Mouse (Mus musculus): ENCODE measurements around the gene Whrn. TPM values are rescaled to one million over a fixed set of nuclear protein-coding genes. Genes with fewer than 3 reads are reported as not detected.

Gene Whrn
- polyA plus RNA-seq, 1 experiment from 2014 or later, result 1.9 TPM

DNA sequence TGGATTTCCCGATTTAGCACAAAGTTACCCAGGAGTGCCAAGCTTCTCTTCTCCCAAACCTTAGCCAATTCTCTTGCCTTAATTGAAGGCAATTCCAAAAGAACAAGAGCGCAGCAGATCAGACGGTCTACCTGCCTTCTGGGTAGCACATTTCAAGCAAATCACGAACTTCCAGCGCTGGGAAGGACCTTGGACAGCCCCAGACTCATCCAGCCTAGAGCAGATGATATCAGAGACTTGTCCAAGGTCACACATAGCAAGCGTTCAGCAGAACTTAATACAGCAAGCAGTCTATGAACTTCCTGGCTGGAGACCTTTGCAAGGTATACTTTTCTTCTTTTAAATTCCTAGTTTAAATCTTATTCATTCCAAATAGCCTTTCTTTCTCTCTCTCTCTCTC, 4.3 kb downstream of the Whrn start:
- Histone ChIP-seq H3K9ac (no peak overlapping the region), H3K27ac (no peak overlapping the region), H3K27me3 (peaks cover 18% of the 10 kb centered on the region), H3K4me2 (no peak overlapping the region), H3K36me3 (no peaks in the 10 kb centered on the region), H3K4me3 (no peak overlapping the region), H3K9me3 (replicated peaks) (no peaks in the 10 kb centered on the region), H3K4me1 (replicated peaks) (peaks cover 22% of the 10 kb centered on the region)
- WGBS, result 66% methylated on average over 6 of the region's 6 CpGs
- no peak for ATAC-seq (replicated peaks; ENCODE audit: insufficient number of reproducible peaks, insufficient read depth, low FRiP score, low read depth)

DNA sequence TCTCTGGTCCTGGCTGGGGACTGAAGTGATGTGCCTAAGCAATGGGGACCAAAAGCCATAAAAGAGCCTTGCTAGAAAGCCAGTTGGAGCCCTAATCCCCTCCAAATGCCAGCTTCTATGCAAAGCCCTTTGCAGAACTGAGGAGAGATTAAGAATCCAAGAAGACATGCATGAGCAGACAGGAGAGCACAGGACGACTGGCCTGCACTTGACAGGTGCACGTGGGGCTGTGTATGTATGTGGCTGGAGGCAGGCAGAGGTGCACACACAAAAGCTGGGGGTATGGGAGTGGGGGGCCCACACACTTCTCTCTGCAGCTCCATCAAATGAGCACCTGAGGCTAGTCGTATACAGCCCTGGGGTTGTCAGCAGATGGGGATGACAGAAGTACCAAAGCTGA, 5.6 kb downstream of the Whrn start:
- 72% methylated on average over 3 of the region's 3 CpGs for WGBS
- Histone ChIP-seq H3K27me3 (peaks cover 11% of the 10 kb centered on the region), H3K4me1 (replicated peaks) (peaks cover 10% of the 10 kb centered on the region), H3K27ac (no peak overlapping the region), H3K4me3 (no peak overlapping the region), H3K9me3 (replicated peaks) (no peaks in the 10 kb centered on the region), H3K4me2 (no peak overlapping the region), H3K9ac (no peak overlapping the region), H3K36me3 (no peaks in the 10 kb centered on the region)
- ATAC-seq (replicated peaks; ENCODE audit: insufficient number of reproducible peaks, insufficient read depth, low FRiP score, low read depth), result no peak

DNA sequence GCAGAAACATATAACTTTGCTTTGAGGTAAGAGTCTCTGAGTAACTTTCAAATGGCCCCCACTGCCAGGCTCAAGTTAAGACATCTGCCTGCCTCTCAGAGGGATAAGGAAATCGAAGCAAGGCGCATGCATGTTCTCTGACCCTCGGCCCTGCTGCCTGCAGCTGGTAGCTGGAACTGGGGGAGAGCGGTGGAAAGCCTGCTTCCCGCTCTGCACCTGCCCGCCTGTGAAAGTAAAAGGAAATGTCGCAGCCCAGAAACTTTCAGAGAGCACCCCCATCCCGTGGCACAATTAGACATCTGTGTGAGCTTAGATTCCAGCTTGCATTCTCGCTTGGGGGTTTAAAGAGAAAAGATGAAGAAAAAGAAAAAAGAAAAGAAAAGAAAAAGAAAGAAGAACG, 6.1 kb downstream of the Whrn start:
- Histone ChIP-seq H3K9ac (no peak overlapping the region), H3K9me3 (replicated peaks) (no peaks in the 10 kb centered on the region), H3K27ac (no peak overlapping the region), H3K36me3 (no peaks in the 10 kb centered on the region), H3K27me3 (peaks cover 6% of the 10 kb centered on the region), H3K4me3 (no peak overlapping the region), H3K4me2 (no peak overlapping the region), H3K4me1 (replicated peaks) (peaks cover 6% of the 10 kb centered on the region)
- ATAC-seq (replicated peaks; ENCODE audit: insufficient number of reproducible peaks, insufficient read depth, low FRiP score, low read depth), result no peak
- 80% methylated on average over 10 of the region's 10 CpGs for WGBS

DNA sequence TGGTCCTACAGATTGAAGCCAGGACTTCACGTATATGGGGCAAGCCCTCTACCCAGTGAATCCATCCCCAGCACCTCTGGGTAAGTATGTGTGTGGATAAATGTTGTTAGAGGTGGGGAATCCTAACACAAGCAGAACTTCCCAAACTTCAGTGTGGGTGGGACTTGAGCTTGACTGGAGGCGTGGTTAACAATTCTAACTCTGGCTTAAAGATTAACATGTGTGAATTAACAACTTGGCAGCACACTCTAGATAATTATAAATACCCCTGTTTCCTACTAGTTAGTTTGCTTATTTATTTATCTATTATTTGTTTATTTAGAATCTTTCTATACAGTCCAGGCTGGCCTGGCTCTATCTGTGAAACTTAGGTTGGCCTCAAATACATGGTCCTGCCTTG, 7.9 kb downstream of the Whrn start:
- no peaks in the 10 kb centered on the region for H3K36me3 ChIP-seq
- no peaks in the 10 kb centered on the region for H3K4me1 ChIP-seq (replicated peaks)
- H3K27ac ChIP-seq, result no peak overlapping the region
- WGBS, result 84% methylated on average over 2 of the region's 2 CpGs
- no peak overlapping the region for H3K9ac ChIP-seq
- H3K4me2 ChIP-seq, result no peak overlapping the region
- no peaks in the 10 kb centered on the region for H3K9me3 ChIP-seq (replicated peaks)
- ATAC-seq (replicated peaks; ENCODE audit: insufficient number of reproducible peaks, insufficient read depth, low FRiP score, low read depth), result no peak
- H3K4me3 ChIP-seq, result no peak overlapping the region
- no peaks in the 10 kb centered on the region; the same call in 1 of the 2 replicates for H3K27me3 ChIP-seq

DNA sequence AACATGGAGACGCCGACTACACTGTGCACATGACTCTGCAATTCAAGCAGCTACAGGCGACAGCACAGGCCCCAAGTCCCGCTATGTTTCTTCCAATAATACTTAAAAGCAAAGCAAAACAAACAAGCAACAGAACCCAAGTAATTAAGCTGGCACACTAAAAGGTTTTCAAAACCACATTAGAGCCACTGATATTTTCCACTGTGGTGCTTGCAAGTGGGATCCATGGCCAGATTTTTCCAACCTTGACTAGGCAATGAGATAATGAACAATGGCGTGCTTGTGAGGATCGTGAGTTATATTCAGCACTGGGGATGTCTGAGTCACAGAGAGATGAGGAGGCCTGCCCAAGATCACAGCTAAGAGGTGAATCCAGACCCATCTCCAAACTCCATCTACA, 8.5 kb downstream of the Whrn start:
- H3K4me3 ChIP-seq, result no peak overlapping the region
- H3K4me1 ChIP-seq (replicated peaks), result no peaks in the 10 kb centered on the region
- no peak overlapping the region for H3K9ac ChIP-seq
- H3K36me3 ChIP-seq, result no peaks in the 10 kb centered on the region
- no peak overlapping the region for H3K27ac ChIP-seq
- no peak overlapping the region for H3K4me2 ChIP-seq
- no peaks in the 10 kb centered on the region for H3K9me3 ChIP-seq (replicated peaks)
- H3K27me3 ChIP-seq, result no peaks in the 10 kb centered on the region
- 77% methylated on average over 6 of the region's 6 CpGs for WGBS
- no peak for ATAC-seq (replicated peaks; ENCODE audit: insufficient number of reproducible peaks, insufficient read depth, low FRiP score, low read depth)

DNA sequence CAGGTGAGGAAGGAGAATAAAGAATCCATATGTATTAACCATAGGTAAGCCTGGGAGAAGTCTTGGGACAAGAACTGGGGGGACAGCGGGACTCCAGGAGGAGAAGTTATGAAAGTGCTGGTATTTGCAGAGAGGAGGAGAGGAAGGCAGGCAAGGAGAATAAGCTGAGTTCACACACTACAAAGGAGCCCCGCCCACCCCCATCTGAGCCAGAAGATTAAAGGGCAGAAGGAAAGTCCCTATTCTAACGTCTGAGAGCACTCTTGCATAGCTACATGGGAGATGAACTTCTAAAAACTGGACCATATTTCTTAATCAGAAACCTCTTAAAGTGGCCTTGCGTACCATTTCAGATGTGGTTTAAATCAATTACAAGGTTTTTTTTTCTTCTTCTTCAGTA, 9.3 kb downstream of the Whrn start:
- Histone ChIP-seq H3K4me3 (no peak overlapping the region), H3K27ac (no peak overlapping the region), H3K36me3 (no peaks in the 10 kb centered on the region), H3K27me3 (no peaks in the 10 kb centered on the region), H3K9me3 (replicated peaks) (no peaks in the 10 kb centered on the region), H3K4me2 (no peak overlapping the region), H3K9ac (no peak overlapping the region), H3K4me1 (replicated peaks) (no peaks in the 10 kb centered on the region)
- ATAC-seq (replicated peaks; ENCODE audit: insufficient number of reproducible peaks, insufficient read depth, low FRiP score, low read depth), result no peak
- WGBS, result 53% methylated on average over 4 of the region's 4 CpGs

DNA sequence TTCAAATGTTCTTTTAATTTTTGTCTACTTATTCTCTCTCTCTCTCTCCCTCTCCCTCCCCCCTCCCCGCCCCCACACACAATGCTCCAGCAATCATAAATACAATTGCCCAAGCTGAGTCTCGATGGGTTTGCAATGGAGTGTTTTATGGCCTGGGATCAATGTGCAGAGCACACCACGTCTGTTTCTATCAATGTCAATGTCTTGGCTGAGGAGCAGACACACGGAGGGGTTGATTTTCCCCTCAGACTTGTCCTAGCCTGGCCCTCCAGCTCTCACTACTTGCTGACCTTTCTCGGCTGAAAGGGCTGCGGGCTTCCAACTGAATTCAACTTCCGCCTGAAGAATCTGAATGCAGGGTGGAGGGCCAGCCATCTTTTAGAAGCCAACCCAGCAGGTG, 12.1 kb downstream of the Whrn start:
- no peaks in the 10 kb centered on the region for H3K27me3 ChIP-seq

DNA sequence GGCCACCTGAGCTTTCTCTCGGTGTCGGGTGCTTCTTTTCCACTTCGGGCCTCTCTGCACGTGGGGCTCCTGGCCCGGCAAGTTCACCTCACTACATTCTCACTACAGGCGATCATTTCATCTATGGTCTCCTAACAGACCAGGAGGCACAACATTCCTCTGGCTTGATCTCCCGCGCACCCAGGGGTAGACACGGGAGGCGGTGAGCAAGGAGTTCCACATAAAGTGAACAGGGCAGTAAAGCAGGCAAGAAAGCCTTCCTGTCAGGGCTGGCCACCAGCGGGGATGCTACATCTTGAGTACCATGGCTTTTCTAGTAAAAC, 15.0 kb downstream of the Whrn start:
- Histone ChIP-seq H3K9ac (no peak overlapping the region), H3K4me3 (no peak overlapping the region), H3K4me2 (no peak overlapping the region), H3K9me3 (replicated peaks) (no peaks in the 10 kb centered on the region), H3K27ac (no peak overlapping the region), H3K36me3 (no peaks in the 10 kb centered on the region), H3K4me1 (replicated peaks) (peaks cover 5% of the 10 kb centered on the region), H3K27me3 (no peaks in the 10 kb centered on the region)
- no peak for ATAC-seq (replicated peaks; ENCODE audit: insufficient number of reproducible peaks, insufficient read depth, low FRiP score, low read depth)
- WGBS, result 50% methylated on average over 11 of the region's 11 CpGs

More for the DNA sequence above, 12.1 kb downstream of the Whrn start:
- Histone ChIP-seq H3K27ac (no peak overlapping the region), H3K4me2 (no peak overlapping the region), H3K9me3 (replicated peaks) (no peaks in the 10 kb centered on the region), H3K9ac (no peak overlapping the region), H3K4me1 (replicated peaks) (peaks cover 5% of the 10 kb centered on the region), H3K36me3 (no peaks in the 10 kb centered on the region), H3K4me3 (no peak overlapping the region)
- ATAC-seq (replicated peaks; ENCODE audit: insufficient number of reproducible peaks, insufficient read depth, low FRiP score, low read depth), result no peak
- 71% methylated on average over 7 of the region's 7 CpGs for WGBS

DNA sequence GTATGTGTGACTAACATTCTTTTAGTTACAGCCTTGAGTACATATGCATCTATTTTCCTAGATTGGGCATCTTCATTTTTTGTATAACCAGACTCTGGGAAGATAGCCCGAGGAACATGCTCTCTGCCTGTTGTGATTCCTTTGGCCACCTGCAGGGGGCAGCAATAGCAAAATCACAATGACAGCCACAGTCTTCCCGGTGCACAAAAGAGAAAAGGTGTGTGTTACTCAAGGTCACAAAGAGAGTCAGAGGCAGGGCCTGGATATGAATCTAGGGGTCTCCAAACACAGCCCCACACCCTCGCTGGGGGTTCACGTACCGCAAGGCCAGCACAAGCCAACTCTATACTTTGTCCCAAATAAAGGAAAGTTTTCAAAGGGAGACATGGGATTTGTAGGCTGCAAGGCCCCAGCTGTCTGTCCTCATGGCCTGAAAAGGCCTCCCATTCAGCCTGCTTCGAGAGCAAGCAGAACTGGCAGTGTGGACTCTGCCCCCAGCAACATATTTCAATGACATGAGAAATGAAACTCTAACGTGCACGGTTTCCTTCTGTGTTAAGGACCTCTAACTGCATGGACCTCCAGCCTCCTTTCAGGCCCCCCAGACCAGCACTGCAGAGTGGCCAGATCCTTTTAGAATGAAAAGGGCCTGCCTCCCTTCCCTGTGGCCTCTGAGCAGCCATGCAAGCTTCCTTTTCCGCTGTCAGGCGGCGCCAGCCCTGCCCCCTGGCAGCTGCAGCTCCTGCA, 15.5 kb downstream of the Whrn start:
- H3K4me1 ChIP-seq (replicated peaks), result peaks cover 5% of the 10 kb centered on the region
- no peak overlapping the region for H3K9ac ChIP-seq
- H3K27ac ChIP-seq, result no peak overlapping the region
- H3K4me3 ChIP-seq, result no peak overlapping the region
- H3K9me3 ChIP-seq (replicated peaks), result no peaks in the 10 kb centered on the region
- no peak for ATAC-seq (replicated peaks; ENCODE audit: insufficient number of reproducible peaks, insufficient read depth, low FRiP score, low read depth)
- WGBS, result 44% methylated on average over 11 of the region's 11 CpGs
- no peak overlapping the region for H3K4me2 ChIP-seq
- no peaks in the 10 kb centered on the region for H3K36me3 ChIP-seq
- no peaks in the 10 kb centered on the region for H3K27me3 ChIP-seq

DNA sequence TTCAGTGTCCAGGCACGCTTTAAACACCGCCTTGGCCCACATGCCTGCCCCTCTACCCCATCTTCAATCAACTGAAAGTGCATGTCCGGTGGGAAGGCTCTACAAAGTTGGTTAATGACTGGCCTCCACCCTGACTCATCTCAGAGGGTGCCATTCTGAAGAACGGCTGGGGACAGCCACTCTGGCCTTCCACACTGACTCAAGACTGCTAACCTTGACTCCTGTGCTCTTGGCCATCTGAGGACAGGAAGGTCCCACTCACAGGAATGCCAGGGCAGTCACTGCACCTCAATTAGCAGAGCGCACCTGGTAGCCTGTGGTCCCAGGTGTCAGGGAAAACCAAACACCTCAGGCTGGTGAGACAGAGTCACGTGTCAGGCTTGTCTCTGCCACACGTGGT, 17.8 kb downstream of the Whrn start:
- WGBS, result 76% methylated on average over 7 of the region's 7 CpGs
- H3K27ac ChIP-seq, result no peak overlapping the region

DNA sequence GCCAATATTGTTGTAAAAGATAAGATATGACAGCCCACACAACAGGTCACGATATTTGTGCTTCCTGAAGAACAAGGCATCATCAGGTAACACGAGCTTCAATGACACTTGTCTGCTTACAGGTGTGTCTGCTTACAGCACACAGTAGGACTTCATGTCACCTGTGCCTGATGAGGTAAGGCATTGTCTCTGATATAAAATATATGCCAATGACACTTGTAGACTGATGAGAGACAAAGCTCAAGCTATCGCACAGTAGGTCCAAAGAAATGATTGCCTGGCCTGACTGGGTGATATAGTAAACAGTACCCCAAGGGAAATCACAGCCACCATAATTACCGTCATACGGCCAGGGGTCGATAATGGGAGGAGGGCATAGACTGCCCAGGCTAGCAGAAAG, 18.9 kb downstream of the Whrn start:
- no peaks in the 10 kb centered on the region for H3K27me3 ChIP-seq
- H3K4me2 ChIP-seq, result no peak overlapping the region
- H3K36me3 ChIP-seq, result no peaks in the 10 kb centered on the region
- H3K9me3 ChIP-seq (replicated peaks), result no peaks in the 10 kb centered on the region
- ATAC-seq (replicated peaks; ENCODE audit: insufficient number of reproducible peaks, insufficient read depth, low FRiP score, low read depth), result no peak
- peaks cover 5% of the 10 kb centered on the region for H3K4me1 ChIP-seq (replicated peaks)
- 81% methylated on average over 6 of the region's 6 CpGs for WGBS
- no peak overlapping the region for H3K27ac ChIP-seq
- no peak overlapping the region for H3K4me3 ChIP-seq
- H3K9ac ChIP-seq, result no peak overlapping the region

More for the DNA sequence above, 17.8 kb downstream of the Whrn start:
- Histone ChIP-seq H3K9ac (no peak overlapping the region), H3K4me3 (no peak overlapping the region), H3K4me1 (replicated peaks) (peaks cover 5% of the 10 kb centered on the region), H3K9me3 (replicated peaks) (no peaks in the 10 kb centered on the region), H3K27me3 (no peaks in the 10 kb centered on the region), H3K4me2 (no peak overlapping the region), H3K36me3 (no peaks in the 10 kb centered on the region)
- no peak for ATAC-seq (replicated peaks; ENCODE audit: insufficient number of reproducible peaks, insufficient read depth, low FRiP score, low read depth)

DNA sequence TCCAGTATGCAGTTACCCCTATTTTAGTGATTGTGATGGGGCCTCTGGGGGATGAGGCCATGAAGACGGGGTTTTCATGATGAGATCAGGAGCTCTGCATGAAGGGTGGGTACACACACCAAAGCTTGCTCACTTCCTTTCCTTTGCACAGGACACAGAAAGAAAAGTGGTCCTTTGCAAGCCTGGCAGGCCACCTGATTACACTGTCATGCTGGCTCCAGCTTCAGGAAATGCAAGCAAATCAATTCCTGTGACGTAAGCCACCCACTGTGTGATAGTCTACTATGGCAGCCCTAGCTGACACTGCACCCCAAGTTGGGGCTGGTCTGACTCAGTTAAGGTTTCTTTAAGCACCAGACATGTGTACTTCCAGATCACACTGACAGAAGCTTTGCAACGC, 20.6 kb downstream of the Whrn start:
- no peaks in the 10 kb centered on the region for H3K36me3 ChIP-seq
- no peak overlapping the region for H3K4me2 ChIP-seq
- H3K27me3 ChIP-seq, result no peaks in the 10 kb centered on the region
- no peak overlapping the region for H3K4me3 ChIP-seq
- peaks cover under 1% of the 10 kb centered on the region; the same call in 1 of the 2 replicates for H3K4me1 ChIP-seq (replicated peaks)
- no peak overlapping the region for H3K9ac ChIP-seq
- 56% methylated on average over 3 of the region's 3 CpGs for WGBS
- H3K27ac ChIP-seq, result no peak overlapping the region
- no peaks in the 10 kb centered on the region for H3K9me3 ChIP-seq (replicated peaks)
- no peak for ATAC-seq (replicated peaks; ENCODE audit: insufficient number of reproducible peaks, insufficient read depth, low FRiP score, low read depth)
